Mouse (Mus musculus) stomach, postnatal 0 days (tissue): ENCODE data around the gene Gpx4. TPM values are rescaled to one million over a fixed set of nuclear protein-coding genes. Genes with fewer than 3 reads are reported as not detected.

Source experiments
- ATAC-seq: fragments of 200-750 bp; cut with Nextera tagmentation; 2 replicates; pipeline ENCODE4 v1.8.0; 2017; ENCODE audit not compliant: low FRiP score, low TSS enrichment
- DNase-seq: peaks from one replicate; pipeline ENCODE4 v3.0.0-alpha.2; 2016; ENCODE audit warnings: low spot score
- H3K27ac ChIP-seq: fragments of 300-500 bp; sonication (generic); replicated peaks from 2 replicates; pipeline ENCODE4 v1.5.1; 2014; ENCODE audit warnings: mild to moderate bottlenecking, control low read depth
- H3K27me3 ChIP-seq: fragments of 300-500 bp; sonication (generic); 2 replicates; pipeline ENCODE4 v1.6.1; 2014; ENCODE audit warnings: low read length; ENCODE audit not compliant: control insufficient read depth, insufficient read depth
- H3K36me3 ChIP-seq: fragments of 300-500 bp; sonication (generic); 2 replicates; pipeline ENCODE4 v1.6.1; 2014; ENCODE audit warnings: low read length, mixed read lengths; ENCODE audit not compliant: control insufficient read depth, insufficient read depth
- H3K4me1 ChIP-seq: fragments of 300-500 bp; sonication (generic); replicated peaks from 2 replicates; pipeline ENCODE4 v1.6.1; 2014; ENCODE audit warnings: antibody characterized with exemption; ENCODE audit not compliant: control insufficient read depth, insufficient read depth
- H3K4me2 ChIP-seq: fragments of 300-500 bp; sonication (generic); replicated peaks from 2 replicates; pipeline ENCODE4 v1.6.1; 2014; ENCODE audit warnings: low read depth, mild to moderate bottlenecking, control low read depth, moderate library complexity
- H3K4me3 ChIP-seq: fragments of 300-500 bp; sonication (generic); 2 replicates; pipeline ENCODE4 v1.5.1; 2014; ENCODE audit warnings: low read depth, low read length, control low read depth
- H3K9ac ChIP-seq: fragments of 300-500 bp; sonication (generic); 2 replicates; pipeline ENCODE4 v1.6.1; 2014; ENCODE audit warnings: mild to moderate bottlenecking, low read length, control low read depth, mixed read lengths
- H3K9me3 ChIP-seq: fragments of 300-500 bp; sonication (generic); 2 replicates; pipeline ENCODE4 v1.6.1; 2016; ENCODE audit warnings: low read length; ENCODE audit not compliant: control insufficient read depth
- CTCF ChIP-seq: IDR thresholded peaks from 2 replicates; pipeline ENCODE4 v1.5.1; 2016; ENCODE audit warnings: antibody characterized with exemption, low read depth, mild to moderate bottlenecking, moderate library complexity
- EP300 ChIP-seq: optimal IDR thresholded peaks from 2 replicates; pipeline ENCODE3; 2016; ENCODE audit warnings: antibody characterized with exemption
- WGBS: fragments of 180-500 bp; shearing (Covaris S2); extraction: QIAGEN DNeasy Blood & Tissue Kit; methylation state at CpG from one replicate; pipeline ENCODE4 v1.1.7; 2014; 5-methylcytosine and 5-hydroxymethylcytosine counted together
- polyA plus RNA-seq: library from polyadenylated mRNA; unstranded; fragments of >200 nt; fragmentation: Nextera tagmentation; extraction: Ambion mirVana; gene quantifications from 2 replicates; pipeline ENCODE4 v1.2.1, GENCODE M21; 2015

Gpx4 gene
- polyA plus RNA-seq, 1 experiment from 2014 or later = 435 TPM

DNA sequence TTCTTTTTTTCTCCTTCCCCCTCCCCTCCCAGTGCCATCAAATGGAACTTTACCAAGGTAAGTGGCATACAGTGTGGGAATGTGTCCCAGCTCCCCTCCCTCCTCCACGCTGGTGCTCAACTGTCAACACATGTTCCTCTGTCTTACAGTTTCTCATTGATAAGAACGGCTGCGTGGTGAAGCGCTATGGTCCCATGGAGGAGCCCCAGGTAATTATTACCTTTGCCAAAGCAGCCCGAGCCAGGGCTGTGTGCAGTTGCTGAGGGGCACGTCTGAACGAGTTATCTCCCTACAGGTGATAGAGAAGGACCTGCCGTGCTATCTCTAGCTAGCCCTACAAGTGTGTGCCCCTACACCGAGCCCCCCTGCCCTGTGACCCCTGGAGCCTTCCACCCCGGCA is 8.9 kb downstream of the Gpx4 start:
- no peak overlapping the region for H3K27ac ChIP-seq
- ATAC-seq (no peak), DNase-seq (no peak)
- H3K4me1 ChIP-seq = no peaks in the 10 kb centered on the region; the same call in 1 of the 2 replicates
- no peak overlapping the region for H3K4me3 ChIP-seq
- no peak overlapping the region for H3K9ac ChIP-seq
- H3K36me3 ChIP-seq = peaks cover 34% of the 10 kb centered on the region
- no peak overlapping the region for H3K4me2 ChIP-seq
- H3K27me3 ChIP-seq = no peaks in the 10 kb centered on the region
- 61% methylated on average over 9 of the region's 10 CpGs for WGBS
- TF ChIP-seq EP300 (no peak), CTCF (no peak)
- H3K9me3 ChIP-seq = no peaks in the 10 kb centered on the region

GRCm38 (mm10) chr10:80056506-80056905 is 9.5 kb downstream of the Gpx4 start:
- DNase-seq = no peak
- Histone ChIP-seq H3K27ac (no peak overlapping the region), H3K36me3 (peaks cover 38% of the 10 kb centered on the region)

DNA sequence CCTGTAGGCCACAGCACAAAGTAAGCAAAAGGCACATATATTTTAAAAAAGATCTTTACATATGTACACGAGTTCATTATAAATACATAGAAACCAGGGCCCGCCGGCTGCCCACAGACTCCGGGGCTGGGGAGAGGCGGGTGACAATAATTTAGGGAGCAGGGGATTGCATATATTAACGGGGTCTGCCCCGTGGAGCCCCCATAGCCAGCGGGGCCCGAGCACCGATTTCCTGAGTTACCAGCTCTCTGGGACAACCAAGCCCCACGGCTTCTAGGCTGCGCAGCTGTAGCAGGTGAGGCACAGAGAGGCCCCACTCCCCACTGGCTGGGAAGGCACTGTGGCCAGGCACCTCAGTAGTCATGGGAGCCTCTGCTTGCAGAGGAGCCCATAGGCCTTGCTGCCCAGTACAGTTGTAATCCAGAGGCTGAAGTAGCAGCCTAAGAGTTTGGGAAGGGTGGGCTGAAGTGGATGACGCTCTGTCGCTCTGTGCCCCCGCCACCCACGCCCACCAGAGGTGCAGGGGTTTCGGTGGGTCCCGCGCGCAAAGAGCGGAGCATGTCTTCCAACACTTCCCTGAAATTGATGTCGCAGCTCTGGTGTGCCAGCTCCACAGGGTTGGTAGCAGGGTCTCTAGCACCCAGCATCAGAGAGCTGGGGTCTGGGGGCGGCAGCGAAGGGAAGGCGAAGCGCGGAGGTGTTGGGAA is 10.2 kb downstream of the Gpx4 start:
- H3K36me3 ChIP-seq = peaks cover 38% of the 10 kb centered on the region
- H3K4me1 ChIP-seq = no peaks in the 10 kb centered on the region
- no peaks in the 10 kb centered on the region for H3K9me3 ChIP-seq
- H3K4me2 ChIP-seq = no peak overlapping the region
- no peaks in the 10 kb centered on the region for H3K27me3 ChIP-seq
- H3K4me3 ChIP-seq = no peak overlapping the region
- ATAC-seq (no peak), DNase-seq (no peak)
- H3K27ac ChIP-seq = no peak overlapping the region
- WGBS = 90% methylated on average over 27 of the region's 27 CpGs
- TF ChIP-seq CTCF = no peak
- no peak for TF ChIP-seq EP300
- no peak overlapping the region for H3K9ac ChIP-seq

More at GRCm38 (mm10) chr10:80056506-80056905, 9.5 kb downstream of the Gpx4 start:
- no peak for ATAC-seq
- no peak overlapping the region for H3K4me2 ChIP-seq
- no peak overlapping the region for H3K9ac ChIP-seq
- 79% methylated on average over 4 of the region's 4 CpGs for WGBS
- H3K4me1 ChIP-seq = no peaks in the 10 kb centered on the region; the same call in 1 of the 2 replicates
- H3K27me3 ChIP-seq = no peaks in the 10 kb centered on the region
- no peak for TF ChIP-seq CTCF
- no peak for TF ChIP-seq EP300
- H3K9me3 ChIP-seq = no peaks in the 10 kb centered on the region
- no peak overlapping the region for H3K4me3 ChIP-seq

DNA sequence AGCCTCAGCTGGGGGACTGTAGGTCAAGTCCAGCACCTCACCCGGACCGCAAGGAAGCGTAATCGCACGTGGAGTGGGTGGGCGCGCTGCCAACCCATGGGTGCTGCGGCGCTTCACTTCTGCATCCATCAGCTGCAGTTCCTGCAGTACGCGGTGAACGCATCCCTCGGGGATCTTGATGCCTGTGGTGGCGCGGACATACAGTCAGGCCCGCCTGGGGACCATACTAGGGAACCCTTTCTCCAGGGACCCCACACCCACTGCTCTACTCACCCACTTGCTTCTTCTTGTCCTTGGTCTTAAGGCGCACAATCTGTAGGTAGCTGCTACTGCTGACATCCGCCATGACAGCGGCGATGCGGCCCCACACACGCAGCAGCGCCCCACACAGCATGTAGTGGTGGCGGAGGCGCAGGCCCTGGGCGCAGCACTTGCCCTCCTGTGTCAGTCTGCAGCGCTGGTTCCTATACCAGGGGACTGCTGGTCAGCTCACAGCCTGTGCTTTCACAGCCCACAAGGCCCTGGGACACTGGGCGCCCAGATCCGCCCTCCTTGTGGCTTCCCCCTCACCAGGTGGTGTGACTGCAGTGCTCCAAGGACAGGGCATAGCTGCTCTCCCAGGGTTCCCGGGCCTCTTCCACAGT is 10.8 kb downstream of the Gpx4 start:
- H3K9me3 ChIP-seq = no peaks in the 10 kb centered on the region
- no peaks in the 10 kb centered on the region for H3K4me1 ChIP-seq
- H3K36me3 ChIP-seq = peaks cover 43% of the 10 kb centered on the region
- no peak overlapping the region for H3K4me3 ChIP-seq
- 0 out of 2 replicates have a peak overlapping the region, but pooled peaks have one; percentile 27 for H3K9ac ChIP-seq
- 79% methylated on average over 30 of the region's 30 CpGs for WGBS
- TF ChIP-seq CTCF (no peak), EP300 (no peak)
- H3K27ac ChIP-seq = no peak overlapping the region
- no peaks in the 10 kb centered on the region for H3K27me3 ChIP-seq
- DNase-seq = no peak
- H3K4me2 ChIP-seq = no peak overlapping the region
- ATAC-seq = no peak

- Histone ChIP-seq H3K27ac (no peak overlapping the region), H3K27me3 (no peaks in the 10 kb centered on the region), H3K36me3 (peaks cover 41% of the 10 kb centered on the region), H3K9ac (peak overlapping the region; percentile 27; the same call in 1 of the 2 replicates), H3K4me1 (no peaks in the 10 kb centered on the region), H3K9me3 (no peaks in the 10 kb centered on the region), H3K4me2 (no peak overlapping the region), H3K4me3 (no peak overlapping the region)
- ATAC-seq (no peak), DNase-seq (no peak)
- TF ChIP-seq CTCF (no peak), EP300 (no peak)
- WGBS = 89% methylated on average over 5 of the region's 5 CpGs
Measured at GRCm38 (mm10) chr10:80063104-80063503, 16.1 kb downstream of the Gpx4 start.
